Mouse (Mus musculus): ENCODE measurements around the gene Itpr1. TPM values are rescaled to one million over a fixed set of nuclear protein-coding genes. Genes with fewer than 3 reads are reported as not detected.

Itpr1 gene
- polyA plus RNA-seq, 1 experiment from 2014 or later = 15.6 TPM

DNA sequence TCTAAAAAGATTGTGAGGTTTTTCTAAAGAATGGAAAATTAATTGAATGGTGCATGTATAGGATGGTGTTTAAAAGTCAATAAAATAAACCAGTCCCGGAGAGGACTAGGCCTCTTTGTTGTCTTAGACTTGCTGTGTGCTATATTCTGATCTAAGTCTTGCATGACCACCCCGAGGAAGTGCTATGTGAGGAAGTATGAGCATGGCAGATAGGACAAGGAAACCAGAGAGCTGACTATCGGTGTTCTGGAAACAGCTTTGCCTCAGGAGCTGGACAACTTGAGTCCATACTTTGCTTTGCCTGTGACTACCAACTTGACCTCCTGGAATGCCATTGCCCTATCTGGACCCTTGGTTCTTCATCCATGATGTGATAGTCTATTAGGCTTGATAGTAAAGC is 48.6 kb downstream of the Itpr1 start:
- ATAC-seq (replicated peaks; ENCODE audit: low FRiP score, low TSS enrichment, low read depth) (no peak), DNase-seq (ENCODE audit: low spot score) (no peak)
- Histone ChIP-seq H3K4me1 (replicated peaks; ENCODE audit: control insufficient read depth, insufficient read depth, low read length) (peaks cover 20% of the 10 kb centered on the region), H3K9ac (ENCODE audit: low read length) (no peak overlapping the region), H3K27ac (ENCODE audit: low read depth) (no peak overlapping the region), H3K27me3 (replicated peaks; ENCODE audit: control insufficient read depth, insufficient read depth, low read length) (no peaks in the 10 kb centered on the region), H3K9me3 (ENCODE audit: control insufficient read depth, low read length) (no peaks in the 10 kb centered on the region), H3K4me2 (ENCODE audit: low read length) (no peak overlapping the region), H3K4me3 (ENCODE audit: low read depth, low read length) (no peak overlapping the region), H3K36me3 (ENCODE audit: control insufficient read depth, insufficient read depth, low read length) (no peaks in the 10 kb centered on the region)
- WGBS = 94% methylated on average over 3 of the region's 3 CpGs

DNA sequence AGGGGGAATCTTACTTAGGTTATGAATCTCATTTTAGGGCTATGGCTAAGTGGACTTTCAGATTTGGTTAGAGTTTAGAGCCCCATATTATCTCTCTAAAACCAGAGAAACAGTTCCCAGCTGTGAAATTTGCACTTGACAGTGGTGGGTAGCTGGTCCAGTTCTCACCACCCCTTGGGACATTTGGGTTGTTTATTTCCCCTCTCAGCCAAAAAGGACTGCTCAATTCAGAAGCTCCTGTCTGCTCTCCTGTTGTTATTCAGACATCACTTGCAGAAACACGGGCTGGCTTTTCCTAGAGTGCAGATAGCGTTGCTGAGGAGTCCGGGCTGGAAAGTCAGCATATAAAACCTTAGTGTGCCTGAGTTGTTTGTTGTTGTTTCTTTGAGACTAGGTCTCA is 51.3 kb downstream of the Itpr1 start:
- no peaks in the 10 kb centered on the region for H3K9me3 ChIP-seq (ENCODE audit: control insufficient read depth, low read length)
- H3K36me3 ChIP-seq (ENCODE audit: control insufficient read depth, insufficient read depth, low read length) = no peaks in the 10 kb centered on the region
- no peaks in the 10 kb centered on the region for H3K27me3 ChIP-seq (replicated peaks; ENCODE audit: control insufficient read depth, insufficient read depth, low read length)
- no peak overlapping the region for H3K4me3 ChIP-seq (ENCODE audit: low read depth, low read length)
- WGBS = 80% methylated on average over 3 of the region's 3 CpGs
- ATAC-seq (replicated peaks; ENCODE audit: low FRiP score, low TSS enrichment, low read depth) = no peak
- H3K4me1 ChIP-seq (replicated peaks; ENCODE audit: control insufficient read depth, insufficient read depth, low read length) = peaks cover 15% of the 10 kb centered on the region
- DNase-seq (ENCODE audit: low spot score) = no peak
- no peak overlapping the region for H3K4me2 ChIP-seq (ENCODE audit: low read length)
- H3K27ac ChIP-seq (ENCODE audit: low read depth) = no peak overlapping the region
- H3K9ac ChIP-seq (ENCODE audit: low read length) = no peak overlapping the region

DNA sequence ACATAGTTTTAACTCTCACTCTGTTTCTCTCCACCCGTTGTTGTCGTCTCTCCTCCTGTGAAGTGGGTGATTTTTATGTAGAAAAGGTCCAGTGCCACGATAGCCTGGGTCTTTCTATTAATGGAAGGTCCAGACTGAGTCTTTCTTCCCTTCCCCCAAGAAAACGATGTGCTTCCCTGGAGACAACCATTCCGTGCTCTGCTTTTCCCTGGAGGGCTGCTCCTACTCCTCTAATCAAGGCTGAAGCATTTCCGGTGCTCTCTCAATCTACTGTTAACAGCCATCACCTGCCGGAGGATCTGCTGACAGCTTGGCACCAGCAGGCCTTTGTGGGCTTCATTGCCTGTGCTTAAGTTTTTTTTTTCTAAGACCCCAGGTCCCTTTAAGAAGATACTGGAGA is 60.6 kb downstream of the Itpr1 start:
- ATAC-seq (replicated peaks; ENCODE audit: low FRiP score, low TSS enrichment, low read depth) (no peak), DNase-seq (ENCODE audit: low spot score) (no peak)
- Histone ChIP-seq H3K4me3 (ENCODE audit: low read depth, low read length) (no peak overlapping the region), H3K27ac (ENCODE audit: low read depth) (no peak overlapping the region), H3K4me2 (ENCODE audit: low read length) (no peak overlapping the region), H3K4me1 (replicated peaks; ENCODE audit: control insufficient read depth, insufficient read depth, low read length) (peaks cover 6% of the 10 kb centered on the region; the same call in 1 of the 2 replicates), H3K9me3 (ENCODE audit: control insufficient read depth, low read length) (no peaks in the 10 kb centered on the region), H3K9ac (ENCODE audit: low read length) (no peak overlapping the region), H3K27me3 (replicated peaks; ENCODE audit: control insufficient read depth, insufficient read depth, low read length) (no peaks in the 10 kb centered on the region), H3K36me3 (ENCODE audit: control insufficient read depth, insufficient read depth, low read length) (no peaks in the 10 kb centered on the region)
- 74% methylated on average over 7 of the region's 7 CpGs for WGBS

DNA sequence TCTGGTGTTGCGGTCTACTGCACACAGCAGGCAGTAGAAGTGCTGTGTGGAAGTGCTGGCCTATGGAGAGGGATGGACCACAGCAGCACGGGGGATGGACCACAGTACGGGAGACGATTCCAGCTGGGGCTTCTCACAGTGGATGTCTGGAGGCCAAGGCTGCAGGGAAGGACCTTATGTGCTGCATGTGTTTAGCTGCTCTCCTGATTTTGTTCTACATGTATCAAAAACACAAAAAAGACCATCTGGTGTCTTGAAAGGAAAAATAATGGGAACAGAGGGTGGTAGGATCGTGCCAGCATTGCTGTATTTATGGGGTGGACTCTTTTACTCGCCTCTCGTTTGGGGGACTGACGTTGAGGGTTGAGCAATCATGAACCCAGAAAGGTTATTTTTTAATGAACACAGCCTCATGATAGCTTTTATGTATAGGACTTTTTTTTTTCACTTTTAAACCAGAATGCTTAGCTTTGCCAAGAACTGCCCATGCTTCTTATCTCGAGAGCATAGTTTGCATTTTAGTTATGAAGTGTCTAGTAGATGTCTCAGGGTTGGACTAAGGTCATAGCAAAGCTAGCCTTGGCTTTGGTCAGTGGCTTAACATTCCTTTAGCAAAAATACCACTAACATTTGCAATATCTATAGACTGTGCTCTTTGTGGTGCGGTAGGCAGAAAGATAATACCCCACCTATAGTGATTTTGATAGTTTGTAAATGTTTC is 61.6 kb downstream of the Itpr1 start:
- ATAC-seq (replicated peaks; ENCODE audit: low FRiP score, low TSS enrichment, low read depth) (peak; percentile 75; the same call in 1 of the 2 replicates), DNase-seq (ENCODE audit: low spot score) (no peak)
- Histone ChIP-seq H3K4me1 (replicated peaks; ENCODE audit: control insufficient read depth, insufficient read depth, low read length) (peaks cover 6% of the 10 kb centered on the region; the same call in 1 of the 2 replicates), H3K36me3 (ENCODE audit: control insufficient read depth, insufficient read depth, low read length) (no peaks in the 10 kb centered on the region), H3K9me3 (ENCODE audit: control insufficient read depth, low read length) (no peaks in the 10 kb centered on the region), H3K9ac (ENCODE audit: low read length) (no peak overlapping the region), H3K4me2 (ENCODE audit: low read length) (no peak overlapping the region), H3K27me3 (replicated peaks; ENCODE audit: control insufficient read depth, insufficient read depth, low read length) (no peaks in the 10 kb centered on the region), H3K4me3 (ENCODE audit: low read depth, low read length) (no peak overlapping the region), H3K27ac (ENCODE audit: low read depth) (peak overlapping the region; percentile 65)
- WGBS = 52% methylated on average over 10 of the region's 10 CpGs

DNA sequence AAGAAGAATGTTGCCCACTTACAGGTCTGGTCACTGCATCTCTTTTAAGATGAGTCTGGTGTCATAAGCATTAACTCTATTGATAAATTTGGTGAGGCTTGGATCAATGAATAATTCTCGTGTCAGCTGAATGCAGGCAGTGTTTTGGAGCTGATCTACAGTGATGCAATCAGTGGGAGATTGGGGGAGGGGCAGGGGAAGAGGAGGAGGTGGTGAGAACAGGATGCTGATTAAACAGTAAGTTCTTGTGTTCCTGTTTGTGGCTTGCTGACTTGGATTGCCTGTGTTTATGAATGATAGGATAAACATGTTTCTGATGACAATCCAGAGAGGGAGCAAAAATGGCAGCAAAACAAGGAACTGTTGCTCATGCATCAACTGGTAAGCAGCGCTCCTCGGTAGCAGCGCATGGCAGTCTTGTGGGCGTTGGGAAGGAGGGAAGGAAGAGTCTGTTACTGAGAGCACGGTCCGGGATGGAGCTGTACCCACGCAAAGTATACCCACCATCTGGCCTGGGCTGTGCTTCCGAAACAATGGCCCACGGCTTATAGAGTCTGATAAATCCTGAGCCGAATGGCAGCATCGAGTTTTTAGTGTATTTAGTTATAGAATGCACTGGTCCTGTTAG is 64.1 kb downstream of the Itpr1 start:
- Histone ChIP-seq H3K4me1 (replicated peaks; ENCODE audit: control insufficient read depth, insufficient read depth, low read length) (peaks cover 13% of the 10 kb centered on the region), H3K27ac (ENCODE audit: low read depth) (no peak overlapping the region), H3K9me3 (ENCODE audit: control insufficient read depth, low read length) (no peaks in the 10 kb centered on the region), H3K4me2 (ENCODE audit: low read length) (no peak overlapping the region), H3K36me3 (ENCODE audit: control insufficient read depth, insufficient read depth, low read length) (no peaks in the 10 kb centered on the region), H3K9ac (ENCODE audit: low read length) (no peak overlapping the region), H3K4me3 (ENCODE audit: low read depth, low read length) (no peak overlapping the region), H3K27me3 (replicated peaks; ENCODE audit: control insufficient read depth, insufficient read depth, low read length) (no peaks in the 10 kb centered on the region)
- WGBS = 83% methylated on average over 12 of the region's 12 CpGs
- no peak for DNase-seq (ENCODE audit: low spot score)
- ATAC-seq (replicated peaks; ENCODE audit: low FRiP score, low TSS enrichment, low read depth) = no peak

DNA sequence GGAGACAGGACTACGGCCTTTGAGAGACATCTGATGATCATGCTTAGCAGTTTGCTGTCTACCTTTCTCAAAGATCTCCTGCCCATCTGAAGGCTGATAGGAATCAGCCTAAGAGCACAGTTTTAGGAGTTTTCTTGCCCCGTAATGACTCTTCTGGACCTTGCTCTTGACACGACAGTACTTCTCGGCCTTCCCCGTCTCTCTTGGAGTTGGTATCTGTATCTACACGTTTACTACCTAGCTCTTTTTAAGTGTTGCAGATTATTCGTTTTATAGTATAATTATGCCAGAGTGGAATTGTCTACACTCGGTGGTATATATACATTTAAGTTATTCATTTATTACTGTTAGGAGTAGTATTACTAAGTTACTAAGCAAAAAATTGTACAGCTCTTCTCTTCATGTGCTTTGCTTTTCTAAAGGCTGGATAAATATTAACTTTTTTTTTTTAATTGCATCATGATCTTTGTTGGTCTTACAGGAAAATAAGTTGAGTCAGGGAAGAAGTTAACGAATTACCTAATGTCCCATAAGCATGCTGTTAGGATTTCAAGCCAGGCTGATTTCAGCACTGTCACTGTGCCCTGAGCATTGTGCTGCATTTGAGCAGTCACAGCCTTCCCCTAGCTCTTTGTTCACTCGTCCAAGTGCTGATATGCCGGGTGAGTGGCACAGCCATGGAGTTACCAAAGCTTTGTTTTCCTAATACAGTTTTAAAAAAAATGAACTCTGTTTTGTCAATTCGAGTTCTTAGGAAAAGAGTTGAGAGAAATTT is 64.9 kb downstream of the Itpr1 start:
- Histone ChIP-seq H3K27me3 (replicated peaks; ENCODE audit: control insufficient read depth, insufficient read depth, low read length) (no peaks in the 10 kb centered on the region), H3K4me2 (ENCODE audit: low read length) (no peak overlapping the region), H3K4me1 (replicated peaks; ENCODE audit: control insufficient read depth, insufficient read depth, low read length) (peaks cover 18% of the 10 kb centered on the region), H3K36me3 (ENCODE audit: control insufficient read depth, insufficient read depth, low read length) (no peaks in the 10 kb centered on the region), H3K4me3 (ENCODE audit: low read depth, low read length) (no peak overlapping the region), H3K9me3 (ENCODE audit: control insufficient read depth, low read length) (no peaks in the 10 kb centered on the region), H3K27ac (ENCODE audit: low read depth) (no peak overlapping the region), H3K9ac (ENCODE audit: low read length) (no peak overlapping the region)
- WGBS = 86% methylated on average over 12 of the region's 12 CpGs
- ATAC-seq (replicated peaks; ENCODE audit: low FRiP score, low TSS enrichment, low read depth) (no peak), DNase-seq (ENCODE audit: low spot score) (no peak)

DNA sequence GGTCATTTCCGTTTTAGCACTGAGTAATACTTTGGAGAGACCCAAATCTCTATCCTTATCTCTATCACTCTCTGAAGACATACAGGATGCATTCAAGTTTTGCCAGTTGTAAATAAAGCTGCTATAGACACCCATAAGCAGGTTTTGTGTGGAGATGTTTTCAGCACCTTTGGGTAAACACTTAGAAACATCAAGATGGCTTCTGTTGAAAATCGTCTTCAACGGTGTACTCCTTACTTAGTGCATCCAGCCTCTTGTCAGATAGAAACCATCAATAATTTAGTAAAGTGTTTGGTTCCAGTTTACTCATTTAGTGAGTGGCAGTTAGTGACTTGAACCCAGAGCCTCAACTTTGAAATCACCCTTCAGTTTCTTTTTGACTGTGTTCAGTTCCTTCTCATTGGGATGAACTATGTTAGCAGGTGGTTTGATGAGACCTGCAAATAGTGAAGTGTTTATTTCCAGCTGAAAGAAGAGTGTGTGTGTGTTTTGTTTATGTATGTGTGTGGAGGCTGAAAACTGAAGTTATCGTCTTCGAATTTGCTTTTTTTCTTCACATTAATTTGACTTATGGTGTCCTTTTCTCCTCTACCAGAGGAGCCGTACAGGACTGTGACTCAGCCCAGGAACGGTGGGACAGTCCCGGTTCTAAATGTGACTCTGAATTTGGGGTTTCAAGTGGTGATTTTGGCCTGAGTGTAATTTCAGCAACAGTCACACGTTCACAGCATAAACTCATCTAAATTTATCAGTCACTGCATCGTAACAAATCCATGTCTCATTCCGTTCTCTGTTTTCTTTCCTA is 66.1 kb downstream of the Itpr1 start:
- Histone ChIP-seq H3K4me2 (ENCODE audit: low read length) (no peak overlapping the region), H3K9ac (ENCODE audit: low read length) (no peak overlapping the region), H3K4me3 (ENCODE audit: low read depth, low read length) (no peak overlapping the region), H3K4me1 (replicated peaks; ENCODE audit: control insufficient read depth, insufficient read depth, low read length) (peaks cover 16% of the 10 kb centered on the region), H3K9me3 (ENCODE audit: control insufficient read depth, low read length) (no peaks in the 10 kb centered on the region), H3K27me3 (replicated peaks; ENCODE audit: control insufficient read depth, insufficient read depth, low read length) (no peaks in the 10 kb centered on the region), H3K36me3 (ENCODE audit: control insufficient read depth, insufficient read depth, low read length) (no peaks in the 10 kb centered on the region), H3K27ac (ENCODE audit: low read depth) (no peak overlapping the region)
- ATAC-seq (replicated peaks; ENCODE audit: low FRiP score, low TSS enrichment, low read depth) = no peak
- 72% methylated on average over 11 of the region's 11 CpGs for WGBS
- no peak for DNase-seq (ENCODE audit: low spot score)

DNA sequence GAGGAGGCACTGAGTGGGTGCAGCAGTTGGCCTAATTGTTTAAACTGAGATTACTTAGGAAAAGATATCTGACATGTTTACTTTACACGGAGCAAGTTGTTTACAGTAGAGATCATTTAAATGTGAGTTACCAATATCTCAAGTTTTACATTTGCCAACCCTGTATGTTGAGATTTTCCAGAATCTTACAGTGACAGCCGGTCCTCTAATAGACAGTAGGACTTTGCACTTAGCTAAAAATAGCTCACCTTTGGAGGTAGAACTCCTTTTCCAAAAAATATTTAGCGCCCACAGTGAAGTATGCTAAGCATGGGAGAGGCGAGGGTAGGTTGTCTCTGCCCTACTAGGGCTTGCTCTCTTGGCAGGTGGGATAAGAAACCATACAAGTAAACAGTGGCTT is 69.2 kb downstream of the Itpr1 start:
- Histone ChIP-seq H3K4me3 (ENCODE audit: low read depth, low read length) (no peak overlapping the region), H3K27ac (ENCODE audit: low read depth) (peak overlapping the region; percentile 62), H3K4me2 (ENCODE audit: low read length) (no peak overlapping the region; the same call in 1 of the 2 replicates), H3K27me3 (replicated peaks; ENCODE audit: control insufficient read depth, insufficient read depth, low read length) (no peaks in the 10 kb centered on the region), H3K4me1 (replicated peaks; ENCODE audit: control insufficient read depth, insufficient read depth, low read length) (peaks cover 13% of the 10 kb centered on the region), H3K9ac (ENCODE audit: low read length) (no peak overlapping the region), H3K9me3 (ENCODE audit: control insufficient read depth, low read length) (no peaks in the 10 kb centered on the region), H3K36me3 (ENCODE audit: control insufficient read depth, insufficient read depth, low read length) (no peaks in the 10 kb centered on the region)
- DNase-seq (ENCODE audit: low spot score) (no peak), ATAC-seq (replicated peaks; ENCODE audit: low FRiP score, low TSS enrichment, low read depth) (no peak)
- 28% methylated on average over 4 of the region's 4 CpGs for WGBS

Data from intestine, embryonic 14.5 days (tissue).